Mouse (Mus musculus) forebrain, embryonic 12.5 days (tissue): ENCODE data around the gene Abcc5. TPM values are rescaled to one million over a fixed set of nuclear protein-coding genes. Genes with fewer than 3 reads are reported as not detected.
"Not testable (repeated sequence)": the region's sequence is repeated elsewhere in the genome, so short reads cannot be mapped to it uniquely, and the experiment has no call there.

Experiments used
- ATAC-seq: fragments of 200-750 bp; cut with Nextera tagmentation; 2 replicates; pipeline ENCODE4 v1.8.0; 2017; ENCODE audit warnings: moderate TSS enrichment; ENCODE audit not compliant: low FRiP score
- H3K27ac ChIP-seq: fragments of 300-500 bp; sonication (generic); 2 replicates; pipeline ENCODE4 v1.5.1; 2016; ENCODE audit warnings: mild to moderate bottlenecking
- H3K27me3 ChIP-seq: fragments of 300-500 bp; sonication (generic); 2 replicates; pipeline ENCODE4 v1.6.1; 2016; ENCODE audit warnings: mild to moderate bottlenecking
- H3K36me3 ChIP-seq: fragments of 300-500 bp; sonication (generic); replicated peaks from 2 replicates; pipeline ENCODE4 v1.6.1; 2016; ENCODE audit warnings: mild to moderate bottlenecking
- H3K4me1 ChIP-seq: fragments of 300-500 bp; sonication (generic); 2 replicates; pipeline ENCODE4 v1.6.1; 2016
- H3K4me2 ChIP-seq: fragments of 300-500 bp; sonication (generic); 2 replicates; pipeline ENCODE4 v1.6.1; 2016; ENCODE audit warnings: mild to moderate bottlenecking, moderate library complexity
- H3K4me3 ChIP-seq: fragments of 300-500 bp; sonication (generic); replicated peaks from 2 replicates; pipeline ENCODE4 v1.5.1; 2016; ENCODE audit warnings: mild to moderate bottlenecking
- H3K9ac ChIP-seq: fragments of 300-500 bp; sonication (generic); 2 replicates; pipeline ENCODE4 v1.6.1; 2016; ENCODE audit warnings: mild to moderate bottlenecking
- H3K9me3 ChIP-seq: fragments of 300-500 bp; sonication (generic); 2 replicates; pipeline ENCODE4 v1.6.1; 2016
- WGBS: fragments of 180-500 bp; shearing (Covaris S2); methylation state at CpG from one replicate; pipeline ENCODE4 v1.1.7; 2016; 5-methylcytosine and 5-hydroxymethylcytosine counted together
- polyA plus RNA-seq: library from polyadenylated mRNA; unstranded; fragments of >200 nt; fragmentation: Nextera tagmentation; extraction: Ambion mirVana; gene quantifications from 2 replicates; pipeline ENCODE4 v1.2.1, GENCODE M21; 2016

Abcc5 gene
- polyA plus RNA-seq = 102 and 120 TPM in 2 replicates

GRCm38 (mm10) chr16:20425855-20426598 lies at the start of gene Abcc5:
Gene Abcc5 (minus strand): TSS chr16:20426394.
- peak within 1 kb of the TSS; percentile 71 for H3K4me2 ChIP-seq
- H3K27me3 ChIP-seq = no peaks in the 10 kb centered on the region
- under 1% methylated on average over 62 of the region's 62 CpGs for WGBS
- peak within 1 kb of the TSS; percentile 86 for H3K27ac ChIP-seq
- ATAC-seq = peak; percentile 98
- peaks cover 14% of the 10 kb centered on the region for H3K4me1 ChIP-seq
- no peaks in the 10 kb centered on the region for H3K9me3 ChIP-seq
- H3K9ac ChIP-seq = peak within 1 kb of the TSS; percentile 84
- H3K4me3 ChIP-seq = peak within 1 kb of the TSS; percentile 75
- H3K36me3 ChIP-seq = peaks cover 9% of the 10 kb centered on the region

GRCm38 (mm10) chr16:20475335-20475734 lies 49.1 kb upstream of the Abcc5 start:
- no peak for ATAC-seq
- no peaks in the 10 kb centered on the region for H3K4me1 ChIP-seq
- H3K27ac ChIP-seq = no peak overlapping the region
- H3K9ac ChIP-seq = no peak overlapping the region
- H3K4me3 ChIP-seq = no peak overlapping the region
- no peak overlapping the region for H3K4me2 ChIP-seq
- H3K9me3 ChIP-seq = no peaks in the 10 kb centered on the region
- H3K27me3 ChIP-seq = no peaks in the 10 kb centered on the region
- H3K36me3 ChIP-seq = no peaks in the 10 kb centered on the region
- 93% methylated on average over 1 of the region's 1 CpGs for WGBS

DNA sequence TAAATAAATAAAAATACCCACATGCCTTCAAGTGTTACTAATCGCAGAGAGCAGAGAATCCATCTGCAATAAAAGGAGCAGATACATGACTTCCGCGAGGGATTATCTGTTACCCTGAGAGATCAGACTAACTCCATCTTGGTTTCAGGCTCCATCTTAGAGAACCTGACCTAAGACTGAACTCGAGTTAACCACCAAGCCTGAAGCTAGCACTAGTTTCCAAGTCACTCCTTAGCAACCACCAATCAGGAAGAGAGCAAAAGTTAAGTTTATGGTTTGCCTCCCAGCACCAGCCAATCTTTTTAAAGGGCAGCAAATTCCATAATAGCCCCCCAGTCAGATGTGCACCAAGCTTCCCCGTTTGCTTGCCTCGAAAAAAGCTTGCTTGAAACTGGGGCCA lies 48.6 kb upstream of the Abcc5 start:
- H3K4me2 ChIP-seq = no peak overlapping the region
- no peak overlapping the region for H3K27ac ChIP-seq
- whole genome bisulfite sequencing = 89% methylated on average over 6 of the region's 6 CpGs
- H3K9ac ChIP-seq = no peak overlapping the region
- H3K9me3 ChIP-seq = no peaks in the 10 kb centered on the region
- no peaks in the 10 kb centered on the region for H3K27me3 ChIP-seq
- no peaks in the 10 kb centered on the region for H3K36me3 ChIP-seq
- no peaks in the 10 kb centered on the region for H3K4me1 ChIP-seq
- ATAC-seq = no peak
- no peak overlapping the region for H3K4me3 ChIP-seq

DNA sequence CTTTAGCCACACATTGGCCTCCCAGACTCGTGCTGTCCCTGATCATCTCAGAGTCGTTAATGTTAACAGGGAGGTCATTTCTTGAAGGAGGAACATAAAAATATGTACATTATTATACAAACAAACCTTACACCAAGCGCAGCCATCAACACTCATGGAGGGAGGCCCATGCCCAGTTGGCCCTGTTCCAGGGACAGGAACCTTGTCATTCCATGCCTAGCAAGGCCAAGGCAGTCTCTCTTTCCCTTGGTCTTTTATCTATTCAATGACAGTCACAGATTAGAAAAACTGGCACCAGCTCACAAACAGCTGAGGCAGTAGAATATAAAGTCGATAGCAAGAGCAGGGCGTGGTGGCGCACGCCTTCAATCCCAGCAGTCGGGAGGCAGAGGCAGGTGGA lies 48.0 kb upstream of the Abcc5 start:
- Histone ChIP-seq H3K4me3 (no peak overlapping the region), H3K9me3 (no peaks in the 10 kb centered on the region), H3K9ac (no peak overlapping the region), H3K4me2 (no peak overlapping the region), H3K4me1 (no peaks in the 10 kb centered on the region), H3K27ac (no peak overlapping the region), H3K27me3 (no peaks in the 10 kb centered on the region), H3K36me3 (no peaks in the 10 kb centered on the region)
- no peak for ATAC-seq
- 92% methylated on average over 8 of the region's 8 CpGs for WGBS

GRCm38 (mm10) chr16:20473748-20474147 lies 47.6 kb upstream of the Abcc5 start:
- H3K4me2 ChIP-seq = no peak overlapping the region
- no peak overlapping the region for H3K27ac ChIP-seq
- no peak overlapping the region for H3K4me3 ChIP-seq
- H3K9me3 ChIP-seq = no peaks in the 10 kb centered on the region
- no peaks in the 10 kb centered on the region for H3K36me3 ChIP-seq
- no peaks in the 10 kb centered on the region for H3K27me3 ChIP-seq
- 80% methylated on average over 1 of the region's 1 CpGs for WGBS
- H3K4me1 ChIP-seq = no peaks in the 10 kb centered on the region
- ATAC-seq = no peak
- H3K9ac ChIP-seq = no peak overlapping the region

- Histone ChIP-seq H3K4me1 (no peaks in the 10 kb centered on the region), H3K27ac (no peak overlapping the region), H3K9ac (no peak overlapping the region), H3K36me3 (no peaks in the 10 kb centered on the region), H3K9me3 (no peaks in the 10 kb centered on the region), H3K27me3 (no peaks in the 10 kb centered on the region), H3K4me2 (no peak overlapping the region), H3K4me3 (no peak overlapping the region)
- WGBS = 60% methylated on average over 1 of the region's 1 CpGs
- no peak for ATAC-seq
Observed at GRCm38 (mm10) chr16:20471686-20472085, 45.5 kb upstream of the Abcc5 start.

GRCm38 (mm10) chr16:20470981-20471380 lies 44.8 kb upstream of the Abcc5 start:
- H3K4me3 ChIP-seq = no peak overlapping the region
- no peak overlapping the region for H3K4me2 ChIP-seq
- no peaks in the 10 kb centered on the region for H3K36me3 ChIP-seq
- no peaks in the 10 kb centered on the region for H3K27me3 ChIP-seq
- no peak for ATAC-seq
- no peaks in the 10 kb centered on the region for H3K9me3 ChIP-seq
- H3K27ac ChIP-seq = no peak overlapping the region
- no peaks in the 10 kb centered on the region for H3K4me1 ChIP-seq
- 90% methylated on average over 2 of the region's 2 CpGs for WGBS
- H3K9ac ChIP-seq = no peak overlapping the region

DNA sequence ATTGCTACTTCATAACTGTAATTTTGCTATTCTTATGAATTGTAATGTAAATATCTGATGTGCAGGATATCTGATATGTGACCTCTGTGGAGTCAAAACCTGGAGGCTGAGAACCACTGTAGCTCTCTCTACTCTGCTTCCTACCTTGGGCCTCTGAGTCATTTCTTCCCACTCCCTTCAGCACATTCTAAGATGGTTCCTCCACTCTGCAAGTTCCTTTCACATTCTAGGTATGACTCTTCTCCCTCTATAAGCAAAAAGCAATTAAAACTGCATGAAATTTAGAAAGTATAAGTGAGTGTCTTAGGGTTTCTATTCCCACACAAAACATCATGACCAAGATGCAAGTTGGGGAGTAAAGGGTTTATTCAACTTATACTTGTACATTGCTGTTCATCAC lies 38.5 kb upstream of the Abcc5 start:
- Histone ChIP-seq H3K4me3 (no peak overlapping the region), H3K4me1 (no peaks in the 10 kb centered on the region), H3K9ac (no peak overlapping the region), H3K27ac (no peak overlapping the region), H3K9me3 (no peaks in the 10 kb centered on the region), H3K4me2 (no peak overlapping the region), H3K27me3 (no peaks in the 10 kb centered on the region), H3K36me3 (no peaks in the 10 kb centered on the region)
- ATAC-seq = no peak

DNA sequence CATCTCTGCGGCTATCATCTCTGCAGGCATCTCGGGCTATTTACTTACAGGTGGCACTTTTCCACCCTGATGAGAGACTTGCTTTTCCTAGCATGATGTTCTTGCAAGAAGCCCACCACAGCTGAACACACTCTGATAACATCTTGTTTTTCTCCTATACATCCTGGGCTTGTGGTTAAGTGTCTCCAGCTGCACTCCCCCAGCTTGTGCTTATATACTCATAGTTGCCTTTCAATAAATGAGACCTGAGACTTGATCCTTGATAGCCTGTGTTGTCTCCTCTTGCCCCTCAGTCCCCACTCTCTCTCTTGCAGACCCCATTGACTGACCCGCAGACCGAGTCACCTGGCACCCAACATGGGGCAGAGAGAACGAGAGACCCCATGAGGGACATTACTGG lies 32.5 kb upstream of the Abcc5 start:
- not testable (repeated sequence) for H3K9me3 ChIP-seq, H3K9ac ChIP-seq, H3K27me3 ChIP-seq, H3K4me1 ChIP-seq, H3K4me2 ChIP-seq, ATAC-seq, H3K36me3 ChIP-seq, H3K4me3 ChIP-seq, H3K27ac ChIP-seq
- 96% methylated on average over 5 of the region's 5 CpGs for WGBS

DNA sequence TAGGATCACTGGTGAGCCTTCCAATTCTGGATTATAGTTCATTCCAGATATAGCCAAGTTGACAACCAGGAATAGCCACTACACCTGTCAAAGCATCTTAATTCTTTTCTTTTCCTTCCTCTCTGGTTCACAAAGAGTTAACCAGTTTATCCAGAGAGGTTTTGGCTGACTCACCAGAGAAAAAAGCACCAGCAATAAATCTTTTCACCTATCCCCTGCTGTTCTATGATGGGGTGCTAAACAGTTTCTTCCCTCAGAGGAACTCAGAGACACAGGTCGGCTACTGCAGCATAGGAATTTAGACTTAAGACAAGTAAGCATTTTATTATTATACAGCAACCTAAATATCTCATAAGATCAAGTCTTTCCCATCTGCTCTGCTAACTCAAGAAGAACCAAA lies 29.9 kb upstream of the Abcc5 start:
- no peak overlapping the region for H3K4me3 ChIP-seq
- H3K4me1 ChIP-seq = no peaks in the 10 kb centered on the region
- ATAC-seq = no peak
- H3K9me3 ChIP-seq = no peaks in the 10 kb centered on the region
- no peak overlapping the region for H3K4me2 ChIP-seq
- WGBS = 44% methylated on average over 1 of the region's 1 CpGs
- H3K27ac ChIP-seq = no peak overlapping the region
- no peaks in the 10 kb centered on the region for H3K27me3 ChIP-seq
- no peaks in the 10 kb centered on the region for H3K36me3 ChIP-seq
- H3K9ac ChIP-seq = no peak overlapping the region

- Histone ChIP-seq H3K9me3 (no peaks in the 10 kb centered on the region), H3K27ac (no peak overlapping the region), H3K36me3 (no peaks in the 10 kb centered on the region), H3K4me1 (no peaks in the 10 kb centered on the region), H3K4me3 (no peak overlapping the region), H3K9ac (no peak overlapping the region), H3K27me3 (no peaks in the 10 kb centered on the region), H3K4me2 (no peak overlapping the region)
- 90% methylated on average over 6 of the region's 6 CpGs for WGBS
- no peak for ATAC-seq
Observed at GRCm38 (mm10) chr16:20454155-20454654, 28.0 kb upstream of the Abcc5 start.

GRCm38 (mm10) chr16:20451774-20452173 lies 25.6 kb upstream of the Abcc5 start:
- ATAC-seq = no peak

GRCm38 (mm10) chr16:20445871-20446270 lies 19.7 kb upstream of the Abcc5 start:
- Histone ChIP-seq H3K9ac (no peak overlapping the region), H3K27ac (no peak overlapping the region), H3K4me2 (no peak overlapping the region), H3K27me3 (no peaks in the 10 kb centered on the region), H3K36me3 (no peaks in the 10 kb centered on the region), H3K4me1 (peaks cover 4% of the 10 kb centered on the region; the same call in 1 of the 2 replicates), H3K9me3 (no peaks in the 10 kb centered on the region), H3K4me3 (no peak overlapping the region)
- WGBS = 89% methylated on average over 1 of the region's 1 CpGs
- ATAC-seq = no peak

More at GRCm38 (mm10) chr16:20451774-20452173, 25.6 kb upstream of the Abcc5 start:
- 84% methylated on average over 6 of the region's 6 CpGs for WGBS
- Histone ChIP-seq H3K4me1 (no peaks in the 10 kb centered on the region), H3K4me2 (no peak overlapping the region), H3K4me3 (no peak overlapping the region), H3K27ac (no peak overlapping the region), H3K27me3 (no peaks in the 10 kb centered on the region), H3K9ac (no peak overlapping the region), H3K36me3 (no peaks in the 10 kb centered on the region), H3K9me3 (no peaks in the 10 kb centered on the region)
